Mouse (Mus musculus) stomach, postnatal 0 days (tissue): ENCODE results near the gene 6330403K07Rik. TPM values are rescaled to one million over a fixed set of nuclear protein-coding genes. Genes with fewer than 3 reads are reported as not detected.

Experiments used
- ATAC-seq: fragments of 200-750 bp; cut with Nextera tagmentation; 2 replicates; pipeline ENCODE4 v1.8.0; 2017; ENCODE audit not compliant: low FRiP score, low TSS enrichment
- DNase-seq: peaks from one replicate; pipeline ENCODE4 v3.0.0-alpha.2; 2016; ENCODE audit warnings: low spot score
- H3K27ac ChIP-seq: fragments of 300-500 bp; sonication (generic); replicated peaks from 2 replicates; pipeline ENCODE4 v1.5.1; 2014; ENCODE audit warnings: mild to moderate bottlenecking, control low read depth
- H3K27me3 ChIP-seq: fragments of 300-500 bp; sonication (generic); 2 replicates; pipeline ENCODE4 v1.6.1; 2014; ENCODE audit warnings: low read length; ENCODE audit not compliant: control insufficient read depth, insufficient read depth
- H3K36me3 ChIP-seq: fragments of 300-500 bp; sonication (generic); 2 replicates; pipeline ENCODE4 v1.6.1; 2014; ENCODE audit warnings: low read length, mixed read lengths; ENCODE audit not compliant: control insufficient read depth, insufficient read depth
- H3K4me1 ChIP-seq: fragments of 300-500 bp; sonication (generic); replicated peaks from 2 replicates; pipeline ENCODE4 v1.6.1; 2014; ENCODE audit warnings: antibody characterized with exemption; ENCODE audit not compliant: control insufficient read depth, insufficient read depth
- H3K4me2 ChIP-seq: fragments of 300-500 bp; sonication (generic); replicated peaks from 2 replicates; pipeline ENCODE4 v1.6.1; 2014; ENCODE audit warnings: low read depth, mild to moderate bottlenecking, control low read depth, moderate library complexity
- H3K4me3 ChIP-seq: fragments of 300-500 bp; sonication (generic); 2 replicates; pipeline ENCODE4 v1.5.1; 2014; ENCODE audit warnings: low read depth, low read length, control low read depth
- H3K9ac ChIP-seq: fragments of 300-500 bp; sonication (generic); 2 replicates; pipeline ENCODE4 v1.6.1; 2014; ENCODE audit warnings: mild to moderate bottlenecking, low read length, control low read depth, mixed read lengths
- H3K9me3 ChIP-seq: fragments of 300-500 bp; sonication (generic); 2 replicates; pipeline ENCODE4 v1.6.1; 2016; ENCODE audit warnings: low read length; ENCODE audit not compliant: control insufficient read depth
- CTCF ChIP-seq: IDR thresholded peaks from 2 replicates; pipeline ENCODE4 v1.5.1; 2016; ENCODE audit warnings: antibody characterized with exemption, low read depth, mild to moderate bottlenecking, moderate library complexity
- EP300 ChIP-seq: optimal IDR thresholded peaks from 2 replicates; pipeline ENCODE3; 2016; ENCODE audit warnings: antibody characterized with exemption
- WGBS: fragments of 180-500 bp; shearing (Covaris S2); extraction: QIAGEN DNeasy Blood & Tissue Kit; methylation state at CpG from one replicate; pipeline ENCODE4 v1.1.7; 2014; 5-methylcytosine and 5-hydroxymethylcytosine counted together
- polyA plus RNA-seq: library from polyadenylated mRNA; unstranded; fragments of >200 nt; fragmentation: Nextera tagmentation; extraction: Ambion mirVana; gene quantifications from 2 replicates; pipeline ENCODE4 v1.2.1, GENCODE M21; 2015

Gene 6330403K07Rik
- polyA plus RNA-seq, 1 experiment from 2014 or later: 24.2 TPM

DNA sequence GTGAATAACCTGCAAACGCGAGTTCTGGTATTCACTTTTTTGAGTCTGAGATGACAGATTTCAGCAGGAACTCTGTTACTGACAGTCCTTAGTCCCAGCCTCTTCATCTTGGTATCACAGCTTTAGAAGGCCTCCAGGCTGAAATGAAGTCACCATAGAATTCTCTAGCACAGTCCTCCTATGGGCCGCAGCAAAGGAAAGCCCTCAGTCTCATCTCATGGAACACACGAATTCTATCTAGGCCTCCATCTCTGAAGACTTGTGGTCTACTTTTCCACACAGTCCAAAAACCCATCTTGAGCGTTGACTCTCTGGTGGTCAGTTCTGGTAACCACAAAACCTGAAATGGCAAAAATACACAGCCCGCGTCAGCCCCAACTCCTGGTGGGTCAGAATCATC, 1.2 kb downstream of the 6330403K07Rik start:
- Histone ChIP-seq H3K9me3 (no peaks in the 10 kb centered on the region), H3K27me3 (no peaks in the 10 kb centered on the region), H3K4me3 (peak overlapping the region; percentile 50; the same call in 1 of the 2 replicates), H3K27ac (no peak overlapping the region), H3K36me3 (peaks cover 2% of the 10 kb centered on the region; the same call in 1 of the 2 replicates), H3K4me2 (peak overlapping the region; percentile 74), H3K4me1 (no peaks in the 10 kb centered on the region), H3K9ac (peak overlapping the region; percentile 32; the same call in 1 of the 2 replicates)
- DNase-seq (no peak), ATAC-seq (no peak)
- 55% methylated on average over 7 of the region's 7 CpGs for WGBS
- no peak for TF ChIP-seq EP300

DNA sequence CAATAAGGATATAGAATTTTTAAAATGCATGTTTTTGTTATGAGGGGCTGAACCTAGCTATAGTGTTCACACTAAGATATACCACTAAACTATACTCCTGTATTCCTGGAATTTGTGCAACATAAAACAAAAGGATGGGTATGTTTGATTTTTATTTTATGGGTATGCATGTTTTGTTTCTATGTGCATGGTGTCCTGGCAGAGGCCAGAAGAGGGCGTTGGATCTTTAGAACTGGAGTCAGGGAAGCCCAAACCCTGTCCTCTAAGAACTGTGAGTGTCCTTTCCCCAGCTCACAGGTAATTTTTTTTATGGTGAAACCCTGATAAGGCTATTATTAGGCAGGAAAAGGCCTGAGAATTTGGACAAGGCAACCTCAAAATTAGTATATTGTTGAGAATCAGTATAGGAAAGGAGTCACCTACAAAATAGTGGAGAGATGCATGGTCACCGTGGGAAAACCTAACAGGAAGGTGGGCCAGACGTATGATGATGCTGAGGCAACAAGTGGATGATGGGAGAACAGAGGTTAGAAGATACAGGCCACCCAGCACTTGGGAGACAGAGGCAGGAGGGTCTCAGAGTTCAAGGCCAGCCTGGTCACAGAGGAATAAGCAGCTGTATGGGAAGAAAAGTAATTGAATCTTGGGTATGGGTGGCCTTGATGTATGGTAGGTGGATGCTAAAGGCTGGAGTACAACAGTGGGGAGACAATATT, 3.8 kb downstream of the 6330403K07Rik start:
- H3K9ac ChIP-seq: no peak overlapping the region
- H3K27ac ChIP-seq: no peak overlapping the region
- H3K4me2 ChIP-seq: no peak overlapping the region
- H3K4me3 ChIP-seq: no peak overlapping the region
- TF ChIP-seq CTCF: peak; percentile 30; the same call in 1 of the 2 replicates
- TF ChIP-seq EP300: no peak
- H3K36me3 ChIP-seq: peaks cover 12% of the 10 kb centered on the region; the same call in 1 of the 2 replicates
- no peak for ATAC-seq
- H3K27me3 ChIP-seq: no peaks in the 10 kb centered on the region
- no peaks in the 10 kb centered on the region for H3K9me3 ChIP-seq
- 76% methylated on average over 3 of the region's 3 CpGs for WGBS
- DNase-seq: no peak
- no peaks in the 10 kb centered on the region for H3K4me1 ChIP-seq

DNA sequence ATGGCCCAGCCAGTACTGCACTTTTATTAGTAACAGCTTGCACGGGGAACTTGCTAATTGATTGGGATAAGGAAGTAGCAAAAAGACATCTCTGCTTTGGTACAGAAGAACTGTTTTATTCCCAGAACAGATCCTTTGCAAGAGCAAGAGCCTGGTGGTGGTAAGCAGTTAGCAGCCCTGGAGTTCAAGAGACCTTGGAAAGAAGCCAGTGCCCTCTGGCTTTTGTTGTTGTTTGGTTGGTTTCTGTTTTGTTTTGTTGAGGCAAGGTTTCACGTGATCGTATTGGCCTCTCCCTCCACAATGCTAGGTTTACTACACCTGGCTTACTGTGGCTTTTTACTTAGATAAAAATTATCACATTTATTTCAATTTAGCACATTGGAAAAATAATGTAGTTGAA, 5.0 kb downstream of the 6330403K07Rik start:
- no peak overlapping the region for H3K4me2 ChIP-seq
- H3K27me3 ChIP-seq: no peaks in the 10 kb centered on the region
- WGBS: 71% methylated on average over 3 of the region's 3 CpGs
- H3K9ac ChIP-seq: no peak overlapping the region
- H3K4me1 ChIP-seq: no peaks in the 10 kb centered on the region
- H3K9me3 ChIP-seq: no peaks in the 10 kb centered on the region
- no peak overlapping the region for H3K27ac ChIP-seq
- no peak for TF ChIP-seq EP300
- TF ChIP-seq CTCF: no peak
- no peak overlapping the region for H3K4me3 ChIP-seq
- no peak for ATAC-seq
- DNase-seq: no peak
- peaks cover 12% of the 10 kb centered on the region; the same call in 1 of the 2 replicates for H3K36me3 ChIP-seq

DNA sequence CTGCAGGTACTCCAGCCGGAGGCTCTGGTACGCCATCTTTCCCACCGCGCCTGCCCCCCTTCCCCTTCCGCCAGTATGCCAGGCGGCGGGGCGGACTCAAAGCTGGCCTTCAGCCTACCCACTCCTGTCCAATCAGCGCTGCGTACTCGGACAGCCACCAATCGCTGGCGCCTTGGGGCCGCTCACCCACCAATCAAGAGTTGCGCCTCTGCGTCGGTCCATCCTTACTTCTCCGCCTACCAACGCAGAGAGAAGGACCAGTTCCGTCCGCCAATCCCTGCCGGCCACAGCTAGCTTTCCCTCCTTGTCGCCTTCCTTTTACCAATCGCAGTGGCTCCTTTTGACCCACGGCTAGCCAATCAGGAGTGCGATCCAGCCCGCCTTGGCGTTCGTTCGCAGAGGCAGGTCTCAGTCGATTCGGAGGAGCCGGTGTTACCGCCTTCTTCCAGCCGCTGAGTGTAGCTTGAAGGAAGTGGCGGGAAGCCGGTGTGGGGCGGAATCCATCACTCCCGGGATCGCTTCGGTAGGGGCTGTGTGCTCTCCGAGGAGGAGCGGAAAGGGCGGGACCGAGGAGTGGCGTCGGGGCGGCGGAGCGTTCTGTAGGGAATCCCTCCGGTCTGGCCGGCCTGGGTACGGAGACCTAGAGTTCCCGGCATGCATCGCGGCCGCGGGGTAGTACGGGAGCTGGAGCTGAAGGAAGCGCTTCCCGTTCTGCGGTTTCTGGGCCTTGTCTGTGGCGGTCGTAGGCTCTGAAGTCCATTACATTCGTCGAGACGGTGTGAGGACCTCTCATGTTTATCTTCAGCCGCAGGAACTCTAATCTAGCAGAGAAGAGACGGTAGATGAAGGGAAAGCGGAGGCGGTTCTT, 13.9 kb downstream of the 6330403K07Rik start, which contains the start of the genes Mis12 and Derl2:
TSS of gene Mis12 (plus strand) at position 411 of the 868 bp plus-strand sequence.
TSS of gene Derl2 (minus strand) at position 641 of the 868 bp plus-strand sequence.
- WGBS: under 1% methylated on average over 67 of the region's 71 CpGs
- Histone ChIP-seq H3K4me3 (peak within 1 kb of the TSS; percentile 94), H3K36me3 (no peaks in the 10 kb centered on the region), H3K4me2 (peak within 1 kb of the TSS; percentile 77), H3K9me3 (no peaks in the 10 kb centered on the region), H3K9ac (peak within 1 kb of the TSS; percentile 89), H3K27ac (peak within 1 kb of the TSS; percentile 89), H3K27me3 (no peaks in the 10 kb centered on the region), H3K4me1 (0 out of 2 replicates have a peak, but pooled peaks cover 4% of the 10 kb centered on the region)
- TF ChIP-seq CTCF (peak; percentile 0; the same call in 1 of the 2 replicates), EP300 (peak; percentile 89)
- peak; percentile 98 for DNase-seq
- ATAC-seq: peak; percentile 100

DNA sequence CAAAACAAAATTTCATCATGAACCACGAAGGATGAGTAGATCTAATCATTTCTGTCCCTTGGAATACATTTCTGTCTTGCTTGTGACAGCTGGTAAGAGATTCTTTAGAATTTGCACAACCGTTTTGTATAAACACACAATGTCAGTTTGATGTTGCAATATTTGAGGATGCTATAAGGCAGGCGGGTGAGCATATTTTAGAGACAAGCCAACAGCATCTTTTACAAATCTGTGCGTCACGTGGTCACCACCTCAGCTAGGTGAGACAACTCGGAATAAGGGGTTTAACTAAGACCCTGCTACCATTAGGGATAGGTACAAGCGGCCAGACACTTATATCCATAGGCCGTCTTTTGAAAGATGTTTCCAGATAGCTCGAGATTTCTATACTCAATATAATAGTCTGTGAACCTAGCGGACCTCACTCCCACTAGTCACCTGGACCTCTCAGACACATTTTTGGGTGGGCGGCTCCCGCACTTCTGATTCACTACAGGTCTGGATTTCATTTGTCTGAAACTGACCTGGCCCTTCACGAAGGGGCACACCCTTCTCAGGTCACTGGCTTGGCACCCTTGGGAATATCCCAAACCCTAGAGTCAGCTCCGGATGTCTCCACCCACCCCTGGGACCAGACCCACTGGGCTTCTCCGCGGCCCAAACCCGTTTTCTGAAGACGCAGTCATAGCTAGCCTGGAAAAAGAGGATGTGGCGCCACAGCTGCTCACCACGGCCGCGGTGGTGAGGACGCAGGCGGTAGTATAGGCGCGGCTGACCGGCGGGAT, 14.7 kb downstream of the 6330403K07Rik start:
- H3K4me2 ChIP-seq: peak overlapping the region; percentile 77
- DNase-seq (no peak), ATAC-seq (peak; percentile 8)
- H3K27me3 ChIP-seq: no peaks in the 10 kb centered on the region
- no peaks in the 10 kb centered on the region for H3K36me3 ChIP-seq
- TF ChIP-seq EP300 (no peak), CTCF (no peak)
- H3K9ac ChIP-seq: peak overlapping the region; percentile 89
- 2% methylated on average over 28 of the region's 28 CpGs for WGBS
- 0 out of 2 replicates have a peak, but pooled peaks cover 4% of the 10 kb centered on the region for H3K4me1 ChIP-seq
- peak overlapping the region; percentile 94 for H3K4me3 ChIP-seq
- H3K27ac ChIP-seq: peak overlapping the region; percentile 75
- H3K9me3 ChIP-seq: no peaks in the 10 kb centered on the region
